Mouse (Mus musculus) lung, postnatal 10 days (tissue): ENCODE results near the gene Bcap31.
"Not testable (repeated sequence)": the region's sequence is repeated elsewhere in the genome, so short reads cannot be mapped to it uniquely, and the experiment has no call there.

ENCODE experiments used
- DNase-seq: peaks from one replicate; pipeline ENCODE4 v3.0.0; 2021

Bcap31 gene

GRCm38 (mm10) chrX:73716109-73716661 lies at the start of gene Bcap31, which contains the start of gene Abcd1:
Bcap31 (minus strand) TSS chrX:73716175.
Abcd1 (plus strand) TSS chrX:73716597.
- DNase-seq = peak; percentile 98

DNA sequence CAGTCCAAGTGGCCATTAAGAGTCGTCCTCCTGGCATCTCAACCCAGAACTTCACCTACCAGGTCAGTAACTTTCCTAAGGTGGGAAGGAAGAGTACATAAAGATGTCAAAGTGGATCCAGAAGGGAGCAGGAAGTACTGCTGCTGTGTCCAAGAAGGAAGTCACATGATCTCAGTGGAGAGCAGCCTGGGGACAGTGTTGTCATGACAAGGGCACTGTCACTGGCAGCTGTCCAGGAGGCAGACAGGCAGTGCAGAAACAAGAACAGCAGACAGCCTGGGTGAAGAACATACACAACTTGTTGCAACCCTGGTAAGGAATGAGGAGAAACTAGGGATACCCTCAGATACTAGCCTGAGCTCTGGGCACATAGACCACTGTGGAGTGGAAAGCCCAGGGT lies 49.3 kb upstream of the Bcap31 start:
- DNase-seq = peak; percentile 81

GRCm38 (mm10) chrX:73758611-73759290 lies 42.8 kb upstream of the Bcap31 start:
- no peak for DNase-seq

DNA sequence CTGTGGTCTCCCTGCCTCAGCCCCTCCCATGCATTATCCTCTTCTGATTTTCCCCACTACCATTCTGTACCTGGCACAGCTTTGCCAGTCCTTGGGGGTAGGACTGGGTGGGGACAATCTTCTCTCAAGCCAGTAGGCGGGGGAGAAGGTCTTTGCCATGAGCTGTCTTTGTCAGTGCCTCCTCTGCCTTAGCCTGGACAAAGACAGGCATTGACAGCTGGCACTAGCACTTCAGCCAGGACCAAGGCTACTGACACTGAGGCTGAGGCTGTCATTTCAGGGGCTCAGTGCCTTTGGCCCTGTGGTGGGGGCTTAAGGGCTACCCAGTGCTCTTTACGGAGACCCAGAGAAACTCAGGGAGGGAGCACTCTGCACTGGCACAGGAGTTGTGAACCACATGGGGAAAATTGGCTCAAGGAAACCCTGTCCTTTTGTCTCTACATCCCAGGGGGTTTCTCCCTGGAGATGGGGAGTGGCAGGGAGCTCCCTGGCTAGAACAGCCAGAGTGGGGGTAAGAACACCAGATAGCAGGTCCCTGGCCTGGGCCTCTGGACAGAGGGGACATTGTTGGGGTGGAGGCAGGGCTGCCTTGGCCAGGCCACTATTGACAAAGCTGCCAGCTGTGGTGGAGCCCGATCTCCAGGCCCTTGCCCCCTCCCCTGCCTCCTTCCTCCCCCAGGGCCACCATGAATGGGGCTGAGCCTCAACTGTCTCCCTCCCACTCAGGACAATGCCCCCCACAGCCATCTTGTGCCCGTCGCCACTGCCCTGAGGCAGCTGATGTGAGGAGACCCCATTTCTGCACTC lies 40.6 kb upstream of the Bcap31 start, which contains the start of gene Plxnb3:
Gene Plxnb3, plus strand, starts transcription at position 757 of the 807 bp plus-strand sequence.
- no peak for DNase-seq

- DNase-seq = no peak
Measured at GRCm38 (mm10) chrX:73748977-73749376, 33.0 kb upstream of the Bcap31 start.

- DNase-seq = no peak
Measured at GRCm38 (mm10) chrX:73744774-73745481, 29.0 kb upstream of the Bcap31 start.

GRCm38 (mm10) chrX:73739841-73740240 lies 23.9 kb upstream of the Bcap31 start:
- not testable (repeated sequence) for DNase-seq

- DNase-seq = no peak
Measured at GRCm38 (mm10) chrX:73739151-73739550, 23.2 kb upstream of the Bcap31 start.

DNA sequence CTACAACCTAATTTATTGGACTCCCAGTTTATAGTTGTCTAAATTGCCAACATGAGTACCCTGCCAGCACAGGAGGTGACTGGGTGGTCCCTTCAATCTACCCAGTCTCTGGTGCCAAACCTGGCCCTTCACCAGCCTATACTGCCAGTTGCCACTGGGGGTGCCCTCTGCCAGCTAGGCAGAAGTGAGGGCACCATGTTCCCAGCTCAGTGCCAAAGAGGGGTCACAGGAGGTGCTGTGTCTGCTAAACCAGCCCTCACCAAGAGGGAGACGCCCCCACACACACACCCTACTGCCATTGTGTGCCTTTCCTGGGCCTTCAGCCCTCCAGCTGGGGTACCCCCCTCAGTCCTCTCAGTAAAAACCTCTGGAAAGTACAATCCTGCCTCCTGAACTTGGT lies 22.2 kb upstream of the Bcap31 start:
- peak; percentile 6 for DNase-seq

- DNase-seq = no peak
Measured at GRCm38 (mm10) chrX:73730908-73731307, 14.9 kb upstream of the Bcap31 start.

- peak; percentile 50 for DNase-seq
Measured at GRCm38 (mm10) chrX:73718686-73719362, 2.8 kb upstream of the Bcap31 start.

DNA sequence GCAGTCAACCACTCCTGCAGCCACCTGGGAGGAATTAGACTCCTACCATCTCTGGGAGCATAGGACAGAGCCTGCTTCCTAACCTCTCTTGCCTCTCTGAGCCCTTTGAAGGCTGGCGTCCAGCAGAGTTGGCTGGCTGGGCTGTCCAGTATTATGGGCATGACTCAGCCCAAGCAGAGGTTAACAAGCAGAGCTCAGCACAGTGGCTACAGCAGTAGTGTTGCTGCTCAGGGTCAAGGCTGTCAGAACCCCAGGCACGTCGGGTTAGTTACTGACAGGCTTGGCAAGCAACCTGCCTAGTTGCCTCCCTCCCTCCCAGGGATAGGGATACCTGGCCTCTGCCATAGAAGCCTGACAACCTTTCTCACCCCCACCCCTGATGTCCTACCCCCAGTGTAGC lies 2.3 kb upstream of the Bcap31 start:
- DNase-seq = peak; percentile 4

DNA sequence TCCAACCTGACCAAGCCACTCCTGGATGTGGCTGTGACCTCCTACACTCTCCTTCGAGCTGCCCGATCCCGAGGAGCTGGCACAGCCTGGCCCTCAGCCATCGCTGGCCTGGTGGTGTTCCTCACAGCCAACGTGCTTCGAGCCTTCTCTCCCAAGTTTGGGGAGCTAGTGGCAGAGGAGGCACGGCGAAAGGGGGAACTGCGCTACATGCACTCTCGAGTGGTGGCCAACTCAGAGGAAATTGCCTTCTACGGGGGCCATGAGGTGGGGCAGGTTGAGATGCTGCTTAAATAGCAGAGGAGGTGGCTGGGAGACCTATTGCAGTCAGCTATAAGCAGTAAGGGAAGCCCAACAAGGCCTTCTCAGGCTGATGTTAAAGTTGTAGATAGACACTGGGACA lies 1.7 kb upstream of the Bcap31 start:
- DNase-seq = peak; percentile 6

- peak; percentile 9 for DNase-seq
Measured at GRCm38 (mm10) chrX:73716709-73717545, 952 bp upstream of the Bcap31 start.

DNA sequence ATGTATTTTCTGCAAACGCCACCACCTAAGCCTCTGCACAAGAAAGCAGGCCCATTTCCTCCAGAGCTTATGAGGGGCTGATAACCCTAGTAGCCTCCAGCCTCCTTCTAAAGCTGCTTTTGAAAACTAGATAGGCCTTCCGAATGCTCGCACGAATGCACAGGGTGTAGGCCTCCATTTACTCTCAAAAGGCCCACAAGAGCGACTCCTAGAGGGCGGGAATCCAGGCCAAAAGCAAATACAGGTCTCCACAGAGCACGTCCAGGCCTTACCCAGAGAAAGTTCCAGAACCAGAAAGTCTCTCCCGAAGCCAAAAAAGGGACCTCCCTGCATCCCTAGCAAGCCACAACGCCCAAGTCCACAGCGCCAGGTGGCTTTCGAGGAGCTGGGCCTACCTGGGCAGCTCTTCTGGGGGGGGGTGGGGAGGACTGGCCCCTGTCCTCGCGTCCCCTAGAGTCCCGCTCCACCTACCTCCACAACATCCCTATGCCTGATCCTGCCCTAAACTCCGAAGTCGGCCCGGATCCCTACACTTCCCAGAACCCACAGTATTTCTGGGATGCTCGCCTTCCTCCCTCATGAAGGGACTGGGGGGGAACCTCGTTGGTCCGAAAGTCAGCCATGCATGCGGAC lies 383 bp downstream of the Bcap31 start:
- peak; percentile 68 for DNase-seq

DNA sequence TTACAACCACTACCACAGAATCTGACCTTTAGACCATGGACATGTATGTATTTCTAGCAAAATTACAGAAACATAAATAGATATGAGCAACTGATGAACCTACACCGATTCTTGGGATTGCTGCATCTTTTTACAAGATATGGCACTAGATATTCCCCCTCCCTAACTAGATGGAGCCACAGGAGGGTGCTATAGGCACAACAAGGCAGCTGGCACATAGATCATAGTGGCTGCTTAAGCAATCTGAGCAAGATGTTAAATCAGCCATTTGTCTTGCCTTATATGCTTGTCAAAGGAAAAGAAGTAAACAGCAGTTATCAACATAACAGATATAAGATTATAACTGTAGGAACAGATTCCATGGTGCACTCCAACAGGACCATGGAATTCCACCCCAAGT lies 15.5 kb downstream of the Bcap31 start:
- DNase-seq = peak; percentile 14

DNA sequence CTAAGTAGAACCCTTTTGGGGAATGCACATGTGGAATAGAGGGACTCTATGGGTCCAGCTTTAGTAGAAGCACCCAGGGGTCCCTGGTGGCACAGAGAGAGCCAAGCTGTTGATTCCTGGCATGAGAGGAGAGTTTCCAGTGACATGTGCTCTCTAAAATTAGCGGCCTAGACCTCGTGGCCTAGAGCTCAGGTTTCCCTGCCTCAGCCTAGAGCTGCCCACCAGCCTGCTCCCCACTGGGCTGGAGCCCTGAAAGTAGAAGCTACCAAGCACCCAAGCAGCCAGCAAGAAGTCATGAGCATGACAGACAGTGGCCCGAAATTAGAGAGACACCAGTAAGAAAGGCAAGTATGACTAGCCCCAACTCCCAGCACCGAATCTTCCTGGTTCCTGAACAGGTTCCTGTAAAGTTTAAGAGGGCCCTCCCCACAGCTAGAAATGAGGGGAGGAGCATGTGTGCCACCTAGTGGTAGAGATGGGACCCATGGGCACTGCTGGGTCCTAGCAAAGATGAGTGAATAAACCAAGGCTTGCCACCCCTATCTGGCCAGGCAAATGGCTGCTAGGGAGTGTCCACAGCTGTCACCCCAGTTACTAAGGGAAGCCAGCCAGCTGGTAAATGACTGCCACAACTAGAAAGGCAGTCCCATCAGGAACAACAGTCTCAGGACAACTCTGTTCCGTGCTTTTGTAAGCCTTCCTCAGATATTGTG lies 24.9 kb downstream of the Bcap31 start:
- peak; percentile 72 for DNase-seq

DNA sequence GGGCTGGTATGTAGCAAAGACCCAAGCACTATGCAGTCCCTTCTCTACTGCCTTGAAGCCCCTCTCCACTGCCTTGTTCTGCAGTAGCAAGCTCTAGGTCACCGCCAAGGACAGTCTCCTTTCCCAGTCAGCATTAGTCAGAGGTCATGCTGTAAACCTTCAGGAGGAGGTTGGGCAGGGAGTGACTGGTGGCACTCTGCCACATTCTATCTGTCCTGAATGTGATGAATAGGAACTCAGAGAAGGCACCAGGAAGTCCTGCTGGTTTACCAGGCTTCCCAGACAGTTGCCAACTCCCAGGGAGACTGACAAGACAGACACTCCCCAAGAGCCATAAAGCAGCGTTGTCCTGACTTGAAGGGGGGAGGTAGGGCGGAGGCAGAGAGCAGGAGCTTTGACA lies 30.3 kb downstream of the Bcap31 start:
- DNase-seq = peak; percentile 18

DNA sequence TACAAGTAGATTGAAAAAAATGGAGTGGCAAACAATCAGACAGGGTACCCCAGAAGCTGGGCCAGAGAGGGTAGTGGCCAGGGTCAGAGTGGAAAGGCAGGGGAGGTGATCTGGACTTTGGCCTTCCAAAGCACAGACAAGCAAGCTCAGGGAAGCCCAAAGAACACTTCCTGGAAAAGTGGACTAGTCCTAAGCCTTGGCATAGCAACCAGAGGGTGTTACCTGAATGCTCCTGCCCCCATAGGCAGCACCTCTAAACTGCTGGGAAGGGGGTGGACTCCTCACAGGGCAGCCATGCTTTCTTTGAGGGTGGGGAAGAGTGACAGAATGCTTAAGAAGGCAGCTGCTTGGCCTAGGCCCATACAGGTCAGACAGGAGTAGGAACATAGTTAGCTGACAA lies 31.0 kb downstream of the Bcap31 start:
- DNase-seq = no peak

DNA sequence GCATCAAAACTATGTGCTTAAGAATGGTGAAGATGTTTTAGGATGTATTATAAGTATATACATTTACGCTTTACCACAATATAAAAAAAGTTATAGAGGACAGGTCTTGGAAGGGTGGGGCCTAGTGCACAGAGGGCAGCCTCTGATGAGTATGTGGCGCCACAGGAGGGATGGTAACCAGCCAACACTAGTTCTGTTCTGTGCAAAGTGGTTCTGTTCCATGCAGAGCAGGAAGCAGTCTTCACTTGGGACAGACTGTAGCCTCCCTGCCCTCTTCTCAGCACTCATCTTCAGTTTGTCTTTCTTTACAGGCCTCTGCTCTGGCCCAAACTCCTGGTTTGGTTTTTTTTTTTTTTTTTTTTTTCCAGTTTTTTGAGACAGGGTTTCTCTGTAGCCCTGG lies 31.8 kb downstream of the Bcap31 start:
- no peak for DNase-seq
